10 mouse cellular contexts compared by ENCODE assay signal in genomic region chr5:111415575-111415974, GRCm38 (mm10). TPM values are rescaled to one million over a fixed set of nuclear protein-coding genes. Genes with fewer than 3 reads are reported as not detected.
DNase-seq lines count a peak whose midpoint lies in the region; ATAC-seq lines count a peak whose summit lies in the region.
"Had no signal": no experiment of that assay in that cellular context is flagged by ENCODE, and none has a peak within 500 bp of the region (broad histone marks: within the 10 kb centered on the region; RNA-seq: fewer than 3 reads in every experiment).

No protein-coding gene starts in this region.

- WGBS in heart, embryonic 16.5 days = 10% methylated on average over 14 of the region's 14 CpGs
- under 1% methylated on average over 14 of the region's 14 CpGs for WGBS in embryonic facial prominence, embryonic 12.5 days
- WGBS in hindbrain, embryonic 16.5 days = under 1% methylated on average over 14 of the region's 14 CpGs
- WGBS in midbrain, embryonic 15.5 days = 1% methylated on average over 14 of the region's 14 CpGs

- intact Hi-C loops in heart, postnatal 10 days (cut with DNase I) = loop anchor here (5.0 to 10.0 kb wide), 2 partner anchors 162 to 659 kb away; no protein-coding TSS in a partner anchor
- intact Hi-C loops in left cerebral cortex, postnatal 4 days (cut with DNase I) = loop anchor here (2.0 to 10.0 kb wide), 4 partner anchors 247 to 789 kb away; no protein-coding TSS in a partner anchor

- no peak overlapping the region; the same call in 1 of the 2 replicates for H3K9ac ChIP-seq in heart, embryonic 16.5 days (ENCODE audit: low read length)
- peak overlapping the region; percentile 100 for H3K9ac ChIP-seq in embryonic facial prominence, embryonic 12.5 days
- H3K9ac ChIP-seq in hindbrain, embryonic 16.5 days (ENCODE audit: low read depth, low read length) = peak overlapping the region; percentile 38; the same call in 1 of the 2 replicates
- H3K9ac ChIP-seq in midbrain, embryonic 15.5 days = peak overlapping the region; percentile 29

- H3K27me3 ChIP-seq in heart, embryonic 16.5 days (ENCODE audit: control insufficient read depth, insufficient read depth, low read length) = peaks cover 33% of the 10 kb centered on the region
- H3K27me3 ChIP-seq in embryonic facial prominence, embryonic 12.5 days = no peaks in the 10 kb centered on the region
- H3K27me3 ChIP-seq in hindbrain, embryonic 16.5 days (replicated peaks; ENCODE audit: control insufficient read depth, insufficient read depth, low read length) = no peaks in the 10 kb centered on the region
- no peaks in the 10 kb centered on the region for H3K27me3 ChIP-seq in midbrain, embryonic 15.5 days (replicated peaks)

- ATAC-seq in heart, embryonic 16.5 days (replicated peaks; ENCODE audit: extremely low read depth, insufficient read depth, low FRiP score) = no peak
- ATAC-seq in embryonic facial prominence, embryonic 12.5 days (ENCODE audit: insufficient number of reproducible peaks, insufficient read depth, low FRiP score, low TSS enrichment) = no peak
- ATAC-seq in hindbrain, embryonic 16.5 days = no peak
- ATAC-seq in midbrain, embryonic 15.5 days (replicated peaks) = no peak

- H3K4me3 ChIP-seq in heart, embryonic 16.5 days (ENCODE audit: low read length) = peak overlapping the region; percentile 88
- peak overlapping the region; percentile 95 for H3K4me3 ChIP-seq in embryonic facial prominence, embryonic 12.5 days
- H3K4me3 ChIP-seq in hindbrain, embryonic 16.5 days (ENCODE audit: low read length) = peak overlapping the region; percentile 91
- peak overlapping the region; percentile 85 for H3K4me3 ChIP-seq in midbrain, embryonic 15.5 days
- H3K4me3 ChIP-seq: megakaryocyte, embryonic 14.5 days had no signal

- peak overlapping the region; percentile 99 for H3K4me2 ChIP-seq in heart, embryonic 16.5 days (ENCODE audit: low read depth, low read length)
- peak overlapping the region; percentile 91 for H3K4me2 ChIP-seq in embryonic facial prominence, embryonic 12.5 days (replicated peaks)
- peak overlapping the region; percentile 67 for H3K4me2 ChIP-seq in hindbrain, embryonic 16.5 days (ENCODE audit: low read length)
- peak overlapping the region; percentile 78 for H3K4me2 ChIP-seq in midbrain, embryonic 15.5 days

- H3K9me3 ChIP-seq in heart, embryonic 16.5 days (replicated peaks; ENCODE audit: control insufficient read depth, low read length) = no peaks in the 10 kb centered on the region
- H3K9me3 ChIP-seq in embryonic facial prominence, embryonic 12.5 days = no peaks in the 10 kb centered on the region
- no peaks in the 10 kb centered on the region for H3K9me3 ChIP-seq in hindbrain, embryonic 16.5 days (ENCODE audit: control insufficient read depth, low read length)
- H3K9me3 ChIP-seq in midbrain, embryonic 15.5 days = no peaks in the 10 kb centered on the region

- H3K36me3 ChIP-seq in heart, embryonic 16.5 days (ENCODE audit: control insufficient read depth, insufficient read depth) = no peaks in the 10 kb centered on the region
- H3K36me3 ChIP-seq in embryonic facial prominence, embryonic 12.5 days = peaks cover 22% of the 10 kb centered on the region
- no peaks in the 10 kb centered on the region for H3K36me3 ChIP-seq in hindbrain, embryonic 16.5 days (ENCODE audit: control insufficient read depth, insufficient read depth, low read length)
- no peaks in the 10 kb centered on the region for H3K36me3 ChIP-seq in midbrain, embryonic 15.5 days (replicated peaks)

- no peak overlapping the region for H3K27ac ChIP-seq in heart, embryonic 16.5 days (ENCODE audit: low read length)
- peak overlapping the region; percentile 68 for H3K27ac ChIP-seq in embryonic facial prominence, embryonic 12.5 days
- H3K27ac ChIP-seq in hindbrain, embryonic 16.5 days (ENCODE audit: low read depth, low read length) = peak overlapping the region; percentile 59; the same call in 1 of the 2 replicates
- peak overlapping the region; percentile 94 for H3K27ac ChIP-seq in midbrain, embryonic 15.5 days

- H3K4me1 ChIP-seq in heart, embryonic 16.5 days (ENCODE audit: control insufficient read depth, insufficient read depth, low read length) = peaks cover 34% of the 10 kb centered on the region
- peaks cover 41% of the 10 kb centered on the region for H3K4me1 ChIP-seq in embryonic facial prominence, embryonic 12.5 days
- H3K4me1 ChIP-seq in hindbrain, embryonic 16.5 days (ENCODE audit: control insufficient read depth, insufficient read depth, low read depth, low read length) = peaks cover 29% of the 10 kb centered on the region
- H3K4me1 ChIP-seq in midbrain, embryonic 15.5 days = peaks cover 46% of the 10 kb centered on the region

- no peak for DNase-seq in heart, postnatal 10 days
- no peak for DNase-seq in adrenal gland, adult 2 months
- no peak for DNase-seq in left cerebral cortex, postnatal 4 days
- DNase-seq in layer of hippocampus, adult 9-10 months (ENCODE audit: low spot score) = no peak
- DNase-seq: kidney, adult 9 months had no signal

RNA-seq across cellular contexts. Expression of gene Mn1, which starts 1.6 kb away (rescaled TPM):
- polyA plus RNA-seq in heart, embryonic 16.5 days (2015; fragmentation: Nextera tagmentation; extraction: Ambion mirVana) = 5.4 and 6.3 TPM in 2 replicates
- 10 to 100 TPM; 17.5 to 18.9 TPM for total RNA-seq in heart, postnatal 10 days (2021)
- 57.8 and 58.3 TPM in 2 replicates for polyA plus RNA-seq in embryonic facial prominence, embryonic 12.5 days (2016; fragmentation: Nextera tagmentation; extraction: Ambion mirVana)
- 22.3 and 35.8 TPM in 2 replicates for polyA plus RNA-seq in hindbrain, embryonic 16.5 days (2015; fragmentation: Nextera tagmentation; extraction: Ambion mirVana)
- 60.1 and 64.8 TPM in 2 replicates for polyA plus RNA-seq in midbrain, embryonic 15.5 days (2015; fragmentation: Nextera tagmentation; extraction: Ambion mirVana)
- total RNA-seq in adrenal gland, adult 2 months (2021) = 1 to 10 TPM; 3.0 to 5.6 TPM
- 4.7 and 4.8 TPM in 2 replicates for polyA plus RNA-seq in adrenal gland, adult 2 months (2012; rRNA removed)
- 100 to 1,000 TPM; 129 to 135 TPM for total RNA-seq in left cerebral cortex, postnatal 4 days (2021)
